Mouse (Mus musculus): Measurements from ENCODE around the gene Vkorc1l1. TPM values are rescaled to one million over a fixed set of nuclear protein-coding genes. Genes with fewer than 3 reads are reported as not detected.
"Not testable (repeated sequence)": the region's sequence is repeated elsewhere in the genome, so short reads cannot be mapped to it uniquely, and the experiment has no call there.

The Vkorc1l1 gene
- polyA plus RNA-seq (2016; fragmentation: Nextera tagmentation; extraction: Ambion mirVana) = 39.2 and 42.3 TPM in 2 replicates

DNA sequence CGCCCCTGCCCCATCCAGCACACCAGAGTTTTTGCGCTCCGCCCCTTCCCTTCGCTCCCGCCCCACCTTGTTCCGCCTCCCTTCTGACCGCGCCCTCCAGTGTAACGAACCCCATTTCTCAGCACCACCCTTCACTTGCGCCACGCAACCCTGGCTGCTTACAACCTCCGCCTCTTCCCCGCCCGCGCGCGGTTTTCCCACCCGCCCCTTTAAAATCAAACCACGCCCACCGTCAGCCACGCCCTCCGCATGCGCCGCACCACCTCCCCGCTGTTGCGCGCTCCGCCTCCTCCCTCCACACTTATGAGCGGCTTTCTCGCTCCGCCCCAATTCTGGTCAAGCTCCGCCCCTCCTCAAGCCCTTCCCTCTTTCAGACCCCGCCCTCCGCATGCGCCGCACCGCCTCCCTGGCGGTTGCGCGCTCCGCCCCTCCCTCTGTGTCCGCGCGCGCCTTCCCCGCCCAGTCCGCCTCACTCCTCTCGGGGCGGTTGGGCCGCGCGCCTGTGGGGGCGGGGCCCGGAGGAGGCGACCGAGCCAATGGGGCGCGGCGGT is at the start of gene Vkorc1l1:
TSS of gene Vkorc1l1 (plus strand) at position 476 of the 551 bp plus-strand sequence.
- WGBS = under 1% methylated on average over 59 of the region's 59 CpGs
- 0 out of 2 replicates have a peak, but pooled peaks cover 3% of the 10 kb centered on the region for H3K36me3 ChIP-seq
- no peaks in the 10 kb centered on the region for H3K9me3 ChIP-seq
- peak; percentile 96 for ATAC-seq (ENCODE audit: low FRiP score, low read depth)
- H3K4me3 ChIP-seq = peak within 1 kb of the TSS; percentile 86
- H3K27ac ChIP-seq = peak within 1 kb of the TSS; percentile 53
- H3K9ac ChIP-seq = peak within 1 kb of the TSS; percentile 85
- H3K4me1 ChIP-seq = peaks cover 5% of the 10 kb centered on the region; the same call in 1 of the 2 replicates
- no peaks in the 10 kb centered on the region for H3K27me3 ChIP-seq (replicated peaks)
- H3K4me2 ChIP-seq (replicated peaks) = peak within 1 kb of the TSS; percentile 82

DNA sequence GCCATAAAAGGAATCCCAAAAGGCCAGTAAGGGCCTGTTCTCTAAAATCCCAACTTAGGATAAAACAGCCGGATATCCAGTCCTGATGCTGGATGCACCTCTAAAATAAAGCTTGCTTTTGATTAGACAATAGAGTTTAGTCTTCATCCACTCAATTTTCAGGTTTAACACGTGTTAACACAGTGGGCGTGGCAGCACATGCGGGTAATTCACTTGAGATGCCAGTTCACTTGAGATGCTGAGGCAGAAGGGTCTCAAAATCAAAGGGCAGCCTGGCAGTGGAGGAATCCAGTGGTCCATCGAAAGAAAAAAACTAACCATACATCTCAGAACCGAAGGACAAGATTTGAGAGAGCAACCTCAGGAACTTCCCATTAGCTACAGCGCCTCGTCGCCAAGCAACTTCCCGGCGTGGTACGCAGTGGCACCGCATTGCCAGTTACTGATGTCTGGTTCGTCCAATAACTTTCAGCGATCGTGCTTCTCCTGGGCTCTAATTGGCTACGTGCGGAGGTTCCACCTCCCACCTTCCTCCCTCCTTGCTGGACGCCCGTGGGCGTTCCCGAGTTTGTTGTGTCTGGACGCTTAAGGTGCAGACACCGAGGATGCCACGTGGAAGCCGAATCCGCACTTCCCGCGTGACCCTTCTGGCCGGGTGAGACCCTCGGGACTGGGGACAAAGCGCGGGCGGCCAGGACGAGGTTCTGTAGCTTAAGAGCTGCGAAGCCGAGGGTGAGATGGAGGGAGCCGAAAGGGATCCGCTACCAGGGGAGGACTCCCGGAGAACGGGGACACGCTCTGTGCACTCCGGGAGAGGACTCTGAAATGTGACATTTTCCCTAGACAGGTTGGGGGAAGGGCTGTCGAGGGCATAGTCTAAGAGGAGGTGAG is 46.3 kb upstream of the Vkorc1l1 start, which contains the start of gene Zbed5:
TSS of gene Zbed5 (plus strand) at position 526 of the 891 bp plus-strand sequence.
- WGBS = 2% methylated on average over 44 of the region's 44 CpGs
- no peaks in the 10 kb centered on the region for H3K9me3 ChIP-seq
- no peaks in the 10 kb centered on the region for H3K4me1 ChIP-seq
- peak within 1 kb of the TSS; percentile 55 for H3K9ac ChIP-seq
- H3K27me3 ChIP-seq (replicated peaks) = no peaks in the 10 kb centered on the region
- H3K4me2 ChIP-seq (replicated peaks) = peak within 1 kb of the TSS; percentile 85
- H3K4me3 ChIP-seq = peak within 1 kb of the TSS; percentile 56
- no peaks in the 10 kb centered on the region for H3K36me3 ChIP-seq
- peak; percentile 100 for ATAC-seq (ENCODE audit: low FRiP score, low read depth)
- no peak within 1 kb of the TSS for H3K27ac ChIP-seq

DNA sequence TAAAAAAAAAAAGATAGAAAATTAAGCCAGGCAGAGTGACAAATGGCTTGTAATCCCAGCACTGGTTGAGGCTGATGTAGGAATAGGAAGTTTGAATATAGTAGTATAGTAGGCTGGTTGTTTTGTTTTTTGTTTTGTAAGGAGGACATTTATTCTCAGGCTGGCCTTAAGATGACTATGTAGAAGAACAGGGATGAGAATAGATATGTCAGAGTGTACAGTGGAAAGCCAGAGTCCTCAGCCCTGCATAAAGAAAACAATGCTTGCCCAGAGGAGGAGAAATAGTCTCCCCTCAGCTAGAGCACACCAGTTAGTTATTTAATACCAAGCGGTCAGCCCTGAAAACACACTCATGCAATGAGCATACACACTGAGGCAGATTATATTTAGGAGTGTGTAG is 43.3 kb upstream of the Vkorc1l1 start, which contains the start of gene Phkg1:
TSS of gene Phkg1 (minus strand) at position 101 of the 400 bp plus-strand sequence.
- Histone ChIP-seq H3K9ac (no peak within 1 kb of the TSS), H3K9me3 (no peaks in the 10 kb centered on the region), H3K27me3 (replicated peaks) (no peaks in the 10 kb centered on the region), H3K4me1 (no peaks in the 10 kb centered on the region), H3K4me2 (replicated peaks) (no peak within 1 kb of the TSS), H3K36me3 (0 out of 2 replicates have a peak, but pooled peaks cover 13% of the 10 kb centered on the region), H3K27ac (no peak within 1 kb of the TSS), H3K4me3 (no peak within 1 kb of the TSS)
- no peak for ATAC-seq (ENCODE audit: low FRiP score, low read depth)
- WGBS = 98% methylated on average over 1 of the region's 1 CpGs

DNA sequence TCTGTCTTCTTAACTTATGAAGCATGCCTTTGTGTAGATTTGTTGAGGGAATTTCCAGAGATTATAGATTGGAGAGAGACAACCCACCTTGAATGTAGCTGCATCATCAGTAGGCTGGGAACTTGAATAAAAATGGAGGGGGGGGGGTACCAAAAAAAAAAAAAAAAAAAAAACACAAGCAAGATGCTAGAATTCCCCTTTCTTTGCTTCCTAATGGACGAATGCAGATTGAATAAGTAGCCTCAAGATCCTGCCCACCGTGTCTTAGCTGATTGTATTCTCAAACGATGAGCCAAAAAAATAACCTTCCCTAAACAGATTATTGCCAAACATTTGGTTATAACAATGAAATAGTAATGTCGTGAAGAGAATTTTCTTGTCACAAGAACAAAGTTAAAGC is 34.0 kb upstream of the Vkorc1l1 start:
- Histone ChIP-seq H3K4me2 (replicated peaks) (peak overlapping the region; percentile 82), H3K27ac (peak overlapping the region; percentile 97), H3K9me3 (no peaks in the 10 kb centered on the region), H3K9ac (peak overlapping the region; percentile 49; the same call in 1 of the 2 replicates), H3K36me3 (0 out of 2 replicates have a peak, but pooled peaks cover 3% of the 10 kb centered on the region), H3K4me1 (peaks cover 7% of the 10 kb centered on the region; the same call in 1 of the 2 replicates), H3K27me3 (replicated peaks) (no peaks in the 10 kb centered on the region), H3K4me3 (peak overlapping the region; percentile 71)
- no peak for ATAC-seq (ENCODE audit: low FRiP score, low read depth)
- whole genome bisulfite sequencing = 28% methylated on average over 4 of the region's 4 CpGs

DNA sequence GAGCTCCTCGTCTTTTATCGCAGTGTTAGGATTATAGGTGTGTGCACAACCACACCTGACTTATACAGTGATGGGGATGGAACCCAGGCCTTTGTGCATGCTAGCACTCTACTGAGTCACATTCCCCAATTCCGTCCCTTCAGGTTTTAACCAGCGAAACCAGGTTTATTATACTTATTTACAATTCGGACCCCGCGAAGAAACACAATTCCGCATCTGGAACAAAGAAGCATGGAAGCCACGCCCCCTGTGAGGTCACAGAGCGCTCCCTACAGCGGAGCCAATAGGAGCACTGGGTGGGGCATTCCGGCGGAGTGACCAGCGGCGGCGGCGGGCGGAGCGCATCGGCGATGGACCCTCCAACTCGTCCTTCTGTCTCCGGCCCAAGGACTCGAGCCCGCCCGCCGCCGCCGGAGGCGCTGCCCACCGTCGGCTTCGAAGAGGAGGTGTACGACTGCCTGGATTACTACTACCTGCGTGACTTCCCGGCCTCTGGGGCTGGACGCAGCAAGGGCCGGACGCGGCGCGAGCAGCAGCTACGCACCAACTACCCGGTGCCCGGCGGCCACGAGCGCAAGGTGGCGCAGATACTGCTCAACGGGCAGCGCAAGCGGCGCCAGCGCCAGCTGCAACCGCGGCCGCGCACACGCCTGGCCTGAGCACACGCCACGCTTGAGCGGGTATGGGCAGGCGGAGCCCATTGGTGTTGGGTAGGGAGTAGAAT is 33.4 kb upstream of the Vkorc1l1 start, which contains the start of gene Nupr1l:
TSS of gene Nupr1l (plus strand) at position 299 of the 724 bp plus-strand sequence.
- Histone ChIP-seq H3K4me2 (replicated peaks) (peak within 1 kb of the TSS; percentile 82), H3K27me3 (replicated peaks) (no peaks in the 10 kb centered on the region), H3K9ac (peak within 1 kb of the TSS; percentile 82), H3K4me3 (peak within 1 kb of the TSS; percentile 71), H3K36me3 (no peaks in the 10 kb centered on the region), H3K4me1 (peaks cover 7% of the 10 kb centered on the region; the same call in 1 of the 2 replicates), H3K27ac (peak within 1 kb of the TSS; percentile 97), H3K9me3 (no peaks in the 10 kb centered on the region)
- peak; percentile 96 for ATAC-seq (ENCODE audit: low FRiP score, low read depth)
- WGBS = under 1% methylated on average over 63 of the region's 63 CpGs

DNA sequence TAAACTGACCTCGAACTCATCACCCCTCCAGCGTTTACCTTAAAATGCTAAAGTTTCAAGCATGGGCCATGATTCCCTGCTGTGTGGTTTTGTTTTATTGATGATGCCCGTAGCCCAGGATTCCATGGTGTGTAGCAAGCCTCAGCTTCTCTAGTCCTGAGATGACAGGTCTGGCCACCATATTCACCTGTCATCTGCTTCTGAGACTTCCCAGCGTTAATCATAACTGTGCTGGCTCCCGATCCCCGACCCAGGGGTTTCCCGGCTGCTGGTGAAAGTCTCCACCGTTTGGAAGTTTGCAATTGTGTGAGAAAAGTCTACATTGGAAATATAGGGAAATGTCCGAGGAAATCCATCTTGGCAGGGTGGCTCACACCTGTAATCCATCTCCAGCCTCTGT is 32.6 kb upstream of the Vkorc1l1 start:
- ATAC-seq (ENCODE audit: low FRiP score, low read depth) = no peak
- Histone ChIP-seq H3K4me3 (peak overlapping the region; percentile 71), H3K27me3 (replicated peaks) (no peaks in the 10 kb centered on the region), H3K9ac (peak overlapping the region; percentile 82; the same call in 1 of the 2 replicates), H3K27ac (peak overlapping the region; percentile 97; the same call in 1 of the 2 replicates), H3K36me3 (no peaks in the 10 kb centered on the region), H3K4me2 (replicated peaks) (peak overlapping the region; percentile 82), H3K9me3 (no peaks in the 10 kb centered on the region), H3K4me1 (peaks cover 7% of the 10 kb centered on the region; the same call in 1 of the 2 replicates)
- 73% methylated on average over 9 of the region's 9 CpGs for WGBS

DNA sequence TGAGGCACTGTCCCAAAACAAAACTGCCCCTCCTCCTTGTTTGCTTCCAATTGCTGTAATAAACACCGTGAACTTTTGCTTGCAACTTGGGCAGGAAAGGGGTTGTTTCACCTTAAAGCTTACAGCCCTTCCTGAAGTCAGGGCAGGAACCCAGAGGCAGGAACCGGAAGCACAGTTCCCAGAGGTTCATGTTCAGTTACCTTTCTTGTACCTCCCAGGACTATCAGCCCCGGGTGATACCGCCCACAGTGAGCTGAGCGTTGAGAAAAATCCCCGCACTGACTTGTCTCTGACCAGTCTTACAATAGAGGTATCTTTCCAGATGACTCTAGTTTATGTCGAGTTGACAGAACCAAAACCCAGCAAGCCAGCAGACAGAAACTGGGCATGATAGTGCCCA is 32.2 kb upstream of the Vkorc1l1 start:
- 80% methylated on average over 7 of the region's 7 CpGs for WGBS
- Histone ChIP-seq H3K4me2 (replicated peaks) (no peak overlapping the region), H3K4me1 (peaks cover 7% of the 10 kb centered on the region; the same call in 1 of the 2 replicates), H3K9ac (no peak overlapping the region), H3K36me3 (no peaks in the 10 kb centered on the region), H3K4me3 (no peak overlapping the region), H3K9me3 (no peaks in the 10 kb centered on the region), H3K27ac (no peak overlapping the region), H3K27me3 (replicated peaks) (no peaks in the 10 kb centered on the region)
- no peak for ATAC-seq (ENCODE audit: low FRiP score, low read depth)

DNA sequence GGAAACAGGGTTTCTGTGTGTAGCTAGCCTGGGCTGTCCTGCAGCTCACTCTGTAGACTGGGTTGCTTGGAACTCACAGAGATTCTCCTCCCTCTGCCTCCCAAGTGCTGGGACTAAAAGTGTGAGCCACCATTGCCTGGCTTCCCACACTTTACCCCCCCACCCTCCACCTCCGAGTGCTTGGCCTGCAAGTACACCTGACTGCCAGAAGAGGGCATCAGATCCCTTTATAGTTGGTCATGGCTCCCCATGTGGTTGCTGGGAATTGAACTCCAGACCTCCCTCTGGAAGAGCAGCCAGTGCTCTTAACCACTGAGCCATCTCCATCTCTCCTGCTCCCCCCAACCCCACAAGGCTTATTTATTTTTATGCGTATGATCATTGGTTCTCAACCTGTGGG is 27.7 kb upstream of the Vkorc1l1 start:
- H3K27me3 ChIP-seq (replicated peaks) = no peaks in the 10 kb centered on the region
- WGBS = 25% methylated on average over 2 of the region's 2 CpGs
- no peak overlapping the region for H3K27ac ChIP-seq
- no peaks in the 10 kb centered on the region for H3K36me3 ChIP-seq
- no peak overlapping the region for H3K4me3 ChIP-seq
- H3K4me2 ChIP-seq (replicated peaks) = no peak overlapping the region
- H3K9me3 ChIP-seq = no peaks in the 10 kb centered on the region
- no peak for ATAC-seq (ENCODE audit: low FRiP score, low read depth)
- peaks cover 3% of the 10 kb centered on the region; the same call in 1 of the 2 replicates for H3K4me1 ChIP-seq
- H3K9ac ChIP-seq = no peak overlapping the region

DNA sequence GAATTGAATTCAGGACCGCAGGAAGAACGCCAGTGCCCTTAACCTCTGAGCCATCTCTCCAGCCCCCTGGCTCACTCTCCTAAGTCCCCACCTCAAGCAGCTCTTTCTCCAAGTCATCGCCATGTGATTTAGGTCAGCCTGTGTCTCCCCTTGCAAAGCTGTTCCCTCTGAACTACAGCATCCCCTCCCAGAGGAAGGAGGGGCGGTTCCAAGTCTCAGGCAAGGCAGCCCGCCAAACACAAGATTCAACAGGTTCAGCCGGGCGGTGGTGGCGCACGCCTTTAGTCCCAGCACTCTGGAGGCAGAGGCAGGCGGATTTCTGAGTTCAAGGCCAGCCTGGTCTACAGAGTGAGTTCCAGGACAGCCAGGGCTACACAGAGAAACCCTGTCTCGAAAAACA is 26.3 kb upstream of the Vkorc1l1 start:
- not testable (repeated sequence) for H3K27me3 ChIP-seq (replicated peaks); H3K9ac ChIP-seq; H3K4me1 ChIP-seq; H3K9me3 ChIP-seq; H3K27ac ChIP-seq; H3K4me2 ChIP-seq (replicated peaks); ATAC-seq (ENCODE audit: low FRiP score, low read depth); H3K4me3 ChIP-seq; H3K36me3 ChIP-seq
- 89% methylated on average over 11 of the region's 11 CpGs for WGBS

DNA sequence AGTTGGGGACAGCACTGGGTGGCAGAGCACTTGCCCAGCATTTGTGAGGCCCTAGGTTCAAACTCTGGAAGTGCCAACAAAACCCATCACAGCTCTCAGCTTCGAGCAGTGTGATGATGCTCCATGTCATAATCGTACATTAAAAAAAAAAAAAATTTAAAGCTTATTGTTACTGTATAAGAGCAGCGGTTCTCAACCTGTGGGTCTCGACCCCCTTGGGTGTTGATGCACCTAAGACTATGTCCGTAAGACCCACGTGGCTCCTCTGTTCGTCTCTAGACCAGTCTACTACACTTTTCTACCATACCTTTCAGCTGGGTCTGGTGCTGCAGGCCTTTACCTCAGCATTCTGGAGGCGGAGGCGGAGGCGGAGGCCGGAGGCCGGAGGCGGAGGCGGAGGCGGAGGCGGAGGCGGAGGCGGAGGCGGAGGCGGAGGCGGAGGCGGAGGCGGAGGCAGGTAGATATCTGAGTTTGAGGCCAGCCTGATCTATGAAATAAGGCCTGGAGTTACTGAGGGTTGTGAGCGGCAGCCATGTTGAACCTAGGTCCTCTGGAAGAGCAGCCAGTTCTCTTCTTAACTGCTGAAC is 23.6 kb upstream of the Vkorc1l1 start:
- H3K36me3 ChIP-seq = no peaks in the 10 kb centered on the region
- H3K9me3 ChIP-seq = no peaks in the 10 kb centered on the region
- no peak for ATAC-seq (ENCODE audit: low FRiP score, low read depth)
- H3K27ac ChIP-seq = no peak overlapping the region
- H3K4me2 ChIP-seq (replicated peaks) = no peak overlapping the region
- H3K4me3 ChIP-seq = no peak overlapping the region
- H3K4me1 ChIP-seq = no peaks in the 10 kb centered on the region
- WGBS = 89% methylated on average over 24 of the region's 24 CpGs
- H3K9ac ChIP-seq = no peak overlapping the region
- no peaks in the 10 kb centered on the region for H3K27me3 ChIP-seq (replicated peaks)

DNA sequence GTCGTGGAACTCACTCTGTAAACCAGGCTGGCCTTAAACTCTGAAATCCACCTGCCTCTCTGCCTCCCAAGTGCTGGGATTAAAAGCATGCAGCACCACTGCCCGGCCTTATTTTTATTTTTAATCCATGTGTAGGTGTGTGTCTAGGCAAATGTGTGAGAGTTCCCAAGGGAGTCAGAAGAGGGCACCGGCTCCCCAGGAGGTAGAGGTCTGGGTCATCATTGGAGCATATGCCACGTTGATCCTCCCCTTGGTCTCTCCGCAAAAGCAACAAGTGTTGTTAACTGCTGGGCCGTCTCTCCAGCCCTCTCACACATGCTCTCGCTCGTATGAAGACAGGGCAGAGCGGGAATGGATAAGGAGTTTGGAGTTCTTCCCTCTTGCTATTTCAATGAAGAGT is 23.0 kb upstream of the Vkorc1l1 start:
- no peak overlapping the region; the same call in 1 of the 2 replicates for H3K9ac ChIP-seq
- H3K9me3 ChIP-seq = no peaks in the 10 kb centered on the region
- H3K4me2 ChIP-seq (replicated peaks) = no peak overlapping the region
- H3K4me3 ChIP-seq = no peak overlapping the region
- no peaks in the 10 kb centered on the region for H3K27me3 ChIP-seq (replicated peaks)
- no peaks in the 10 kb centered on the region for H3K4me1 ChIP-seq
- no peak for ATAC-seq (ENCODE audit: low FRiP score, low read depth)
- H3K27ac ChIP-seq = no peak overlapping the region
- WGBS = 82% methylated on average over 9 of the region's 9 CpGs
- H3K36me3 ChIP-seq = no peaks in the 10 kb centered on the region

Data from neural tube, embryonic 12.5 days (tissue).